Mouse (Mus musculus) heart, postnatal 10 days (tissue): ENCODE results near the gene Grin1. TPM values are rescaled to one million over a fixed set of nuclear protein-coding genes. Genes with fewer than 3 reads are reported as not detected.

Experiments
- DNase-seq, 2 experiments: peaks; one replicate each; pipeline ENCODE4 v3.0.0; 2021
- intact Hi-C: fragments of 180-260 bp; cut with DNase I; formaldehyde crosslinking; loops from one replicate; pipeline ENCODE4 v1.15.1; 2025
- total RNA-seq, 2 experiments: library from RNA; stranded (reverse); gene quantifications; 2 replicates each; pipeline ENCODE4 v1.2.3; 2021

The Grin1 gene
- not detected for total RNA-seq

DNA sequence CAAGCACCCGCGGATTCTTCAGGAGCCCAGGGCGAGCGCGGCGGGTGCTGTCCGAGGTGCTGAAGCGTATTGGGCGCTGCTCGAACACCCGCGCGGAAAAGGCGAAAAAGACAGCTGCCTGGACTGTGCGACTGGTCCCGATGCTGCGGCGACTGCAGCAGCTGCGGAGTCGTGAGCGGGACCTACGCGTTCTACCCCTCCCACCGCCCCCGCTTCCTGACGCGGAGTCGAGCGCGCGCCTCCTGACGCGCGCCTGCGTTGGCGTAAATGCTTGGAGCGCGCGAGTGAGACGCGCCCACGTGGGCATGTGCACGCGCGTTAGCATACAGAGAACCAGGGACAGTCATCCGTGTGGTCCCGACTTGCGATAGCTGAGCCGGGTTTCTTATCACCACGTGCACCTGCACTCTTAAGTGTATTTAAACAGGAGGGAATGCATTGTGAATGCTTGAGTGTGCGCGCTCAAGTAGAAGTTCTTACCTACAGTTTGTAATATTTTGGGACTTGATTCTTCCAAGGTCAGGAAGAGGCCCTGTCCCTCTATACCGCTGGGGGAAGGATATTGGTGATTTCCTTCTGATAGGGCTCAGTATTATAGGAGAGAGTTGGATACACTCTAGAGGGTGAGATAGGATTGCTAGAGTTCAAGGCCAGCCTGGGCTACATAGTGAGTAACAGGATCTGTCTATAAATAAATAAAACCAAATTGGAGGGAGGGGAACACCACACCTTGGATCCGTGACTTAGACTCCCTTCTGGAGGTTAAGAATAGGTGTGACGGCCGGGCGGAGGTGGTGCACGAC lies at the start of gene Grin1:
Gene Grin1 (minus strand): TSS at position 217 of the 803 bp plus-strand sequence.
- intact Hi-C loops: no loop called here

DNA sequence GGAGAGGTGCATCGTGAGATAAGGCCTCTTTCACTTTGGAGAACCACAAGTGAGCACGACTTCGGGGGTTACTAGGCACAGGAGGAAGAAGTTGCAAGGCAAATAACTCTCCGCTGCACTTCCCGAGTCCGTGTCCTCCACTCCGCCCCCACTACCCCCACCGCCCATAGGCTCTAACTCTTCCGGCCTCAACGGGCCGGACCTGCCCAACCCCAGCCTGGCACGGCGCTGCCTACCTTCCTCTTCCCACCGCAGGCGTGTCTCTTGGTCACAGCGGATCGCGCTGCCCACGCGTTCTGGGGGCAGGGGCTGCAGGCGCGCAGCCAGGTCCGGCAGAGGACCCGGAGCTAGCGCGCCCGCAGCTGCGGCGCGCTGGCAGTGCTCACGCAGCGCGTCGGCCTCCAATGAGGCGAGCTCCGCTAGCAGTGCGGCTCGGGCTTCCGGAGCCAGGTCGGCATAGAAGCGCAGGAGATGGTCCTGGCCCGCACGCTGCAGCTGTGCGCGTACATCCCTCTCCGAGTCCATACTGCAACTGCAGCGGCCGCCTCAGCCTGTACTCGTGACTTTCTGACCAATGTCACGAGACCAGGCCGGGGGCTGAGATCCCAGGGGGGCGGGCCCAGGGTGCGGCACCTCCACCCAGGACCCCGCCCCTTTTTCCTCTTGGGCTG lies 46.2 kb upstream of the Grin1 start, which contains the start of gene Uap1l1:
Gene Uap1l1 (minus strand): TSS at position 592 of the 671 bp plus-strand sequence.
- intact Hi-C loops: loop anchor here (5.0 kb wide), 1 partner anchor 37 kb away; no protein-coding TSS in a partner anchor
- DNase-seq: peak; percentile 81

More for the DNA sequence above, at the start of gene Grin1:
- peak; percentile 70 to 76 for DNase-seq

DNA sequence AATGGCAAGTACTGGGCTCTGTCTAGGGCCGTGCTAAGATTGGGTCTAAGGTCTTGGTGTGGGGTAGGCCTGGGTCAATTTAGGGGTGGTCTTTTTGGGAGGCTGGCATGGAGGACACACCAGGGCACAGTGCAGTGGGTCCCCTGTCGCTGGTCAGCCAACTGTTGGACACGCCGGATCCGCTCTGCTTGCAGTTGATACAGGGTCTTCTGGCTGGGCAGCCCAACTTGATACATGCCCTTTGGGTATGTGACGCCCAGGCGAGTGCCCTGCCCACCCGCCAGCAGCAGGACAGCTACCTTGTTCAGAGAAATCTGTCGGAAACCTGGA lies 45.7 kb upstream of the Grin1 start:
- intact Hi-C loops: loop anchor here (5.0 kb wide), 1 partner anchor 38 kb away; no protein-coding TSS in a partner anchor
- DNase-seq: no peak

DNA sequence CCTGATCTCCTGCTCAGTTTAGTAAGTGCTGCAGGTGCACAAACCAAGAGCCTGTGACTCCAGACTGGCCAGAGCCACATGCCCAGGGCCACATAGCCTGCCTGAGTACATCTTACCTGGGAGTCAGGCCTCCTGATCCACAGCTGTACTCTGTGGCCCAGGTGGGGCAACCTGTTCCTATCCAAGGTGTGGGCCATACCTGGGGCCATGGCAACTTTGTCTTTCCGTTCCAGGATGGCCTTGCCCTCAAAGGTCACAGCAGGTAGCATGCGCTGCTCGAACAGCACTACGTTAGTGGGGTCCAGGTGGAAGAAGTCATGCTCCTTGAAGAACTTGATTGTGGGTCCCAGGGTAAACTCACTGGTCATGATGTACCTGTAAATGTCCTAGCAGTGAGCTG lies 45.3 kb upstream of the Grin1 start:
- intact Hi-C loops: no loop called here
- no peak for DNase-seq

DNA sequence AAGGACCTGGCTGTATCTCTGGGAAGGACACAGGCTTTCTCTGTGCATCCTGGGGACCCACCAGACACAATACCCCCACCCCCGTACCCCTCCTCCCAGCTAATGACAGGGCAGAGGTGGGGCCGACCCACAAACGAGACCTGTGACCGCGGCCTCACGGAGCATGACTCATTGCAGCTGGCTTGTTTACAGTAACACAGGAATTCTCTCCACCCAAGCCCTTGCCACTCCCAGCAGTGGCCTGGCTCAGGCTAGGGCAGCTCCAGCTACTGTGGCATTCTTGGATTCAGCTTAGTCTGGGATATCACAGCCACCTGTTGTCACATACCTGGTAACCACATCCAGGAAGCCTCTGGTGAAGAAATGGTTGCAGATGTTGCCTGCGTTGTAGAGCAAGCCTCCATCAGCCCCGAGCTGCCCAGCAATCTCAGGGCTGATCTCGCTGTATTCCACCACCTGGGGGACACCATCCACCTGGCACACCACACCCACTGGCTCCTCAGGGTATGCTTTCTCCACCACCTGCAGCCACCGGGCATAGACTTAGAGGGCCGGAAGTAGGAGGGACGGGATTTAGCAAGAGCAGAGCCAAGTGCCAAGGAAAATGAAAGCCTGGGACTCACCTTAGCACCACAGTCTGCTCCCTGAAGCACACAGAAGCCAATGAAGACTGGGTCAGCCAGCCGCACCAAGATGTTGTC lies 44.6 kb upstream of the Grin1 start:
- DNase-seq: no peak
- intact Hi-C loops: no loop called here

GRCm38 (mm10) chr2:25359848-25360247 lies 40.9 kb upstream of the Grin1 start:
- no peak for DNase-seq
- intact Hi-C loops: no loop called here

DNA sequence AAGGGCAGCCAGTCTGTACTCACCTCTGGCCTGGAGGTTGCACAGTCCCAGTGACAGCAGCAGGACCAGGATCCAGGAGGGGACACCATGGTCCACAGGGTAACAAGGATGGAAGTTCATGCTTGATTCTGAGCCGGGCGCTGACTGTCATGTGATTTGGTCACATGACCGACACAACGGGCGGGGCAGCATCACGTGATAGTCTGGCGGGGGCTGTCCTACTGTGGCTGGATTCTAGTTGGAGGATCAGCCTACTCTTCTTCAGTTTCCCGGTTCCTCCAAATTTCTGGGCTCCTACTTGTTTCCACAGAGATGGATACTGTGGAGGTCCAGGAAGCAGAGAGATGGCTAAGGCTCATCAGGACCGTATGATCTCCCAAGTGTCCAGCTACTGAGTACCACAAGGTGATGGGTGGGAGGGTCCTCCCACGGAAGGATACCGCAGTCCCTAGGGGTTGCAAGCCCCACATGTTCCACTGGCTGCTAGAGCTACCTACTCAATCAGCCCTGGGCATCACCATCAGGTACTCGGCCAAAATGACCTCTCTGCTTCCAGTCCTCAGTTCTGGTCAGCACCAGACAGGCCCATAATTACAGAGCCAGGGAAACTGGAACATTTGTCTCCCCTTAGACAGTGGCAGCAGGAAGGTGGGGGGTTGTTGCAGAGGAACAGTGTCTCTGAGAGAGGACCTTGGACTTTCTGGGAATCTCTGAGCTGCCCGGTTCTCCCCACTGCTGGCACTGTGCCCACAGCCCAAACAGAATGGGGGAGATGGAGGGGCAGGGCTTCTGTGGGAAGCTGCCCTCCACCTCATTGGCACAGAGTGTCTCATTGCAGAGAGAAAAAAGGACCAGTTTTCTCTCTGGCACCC lies 37.5 kb upstream of the Grin1 start, which contains the start of gene Dpp7:
Gene Dpp7 (minus strand): TSS at position 152 of the 872 bp plus-strand sequence.
- intact Hi-C loops: no loop called here
- peak; percentile 70 to 77 for DNase-seq

- DNase-seq: no peak
- intact Hi-C loops: no loop called here
Measured at GRCm38 (mm10) chr2:25355419-25356066, 36.6 kb upstream of the Grin1 start.

- intact Hi-C loops: no loop called here
- DNase-seq: no peak
Measured at GRCm38 (mm10) chr2:25354211-25354610, 35.2 kb upstream of the Grin1 start.

GRCm38 (mm10) chr2:25350701-25351100 lies 31.7 kb upstream of the Grin1 start:
- no peak for DNase-seq
- intact Hi-C loops: no loop called here

- DNase-seq: no peak
- intact Hi-C loops: no loop called here
Measured at GRCm38 (mm10) chr2:25349499-25349898, 30.5 kb upstream of the Grin1 start.

DNA sequence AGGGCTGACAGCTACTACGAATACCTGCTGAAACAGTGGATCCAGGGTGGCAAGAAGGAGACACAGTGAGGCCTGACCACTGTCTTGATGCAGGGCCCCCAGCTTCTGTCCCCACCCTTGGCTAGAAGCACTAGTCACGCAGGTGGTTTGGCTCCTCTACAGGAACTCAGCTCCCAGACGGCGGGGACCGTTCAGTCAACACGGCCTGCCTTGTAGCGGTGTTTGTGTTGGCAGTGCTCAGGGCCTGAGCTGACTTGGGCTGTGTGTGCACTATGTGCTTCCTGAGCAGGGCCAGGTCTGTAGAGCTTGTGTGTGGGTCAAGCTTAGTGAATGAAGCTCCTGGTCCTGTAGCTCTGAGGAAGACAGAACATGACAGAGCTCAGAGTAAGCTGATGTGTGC lies 29.2 kb upstream of the Grin1 start:
- intact Hi-C loops: no loop called here
- DNase-seq: no peak

GRCm38 (mm10) chr2:25338303-25338702 lies 19.3 kb upstream of the Grin1 start:
- intact Hi-C loops: no loop called here
- no peak for DNase-seq

- intact Hi-C loops: loop anchor here (5.0 kb wide), 2 partner anchors 61 to 76 kb away; partner anchors contain the start of genes Anapc2, Ssna1 and Tmem203
- DNase-seq: no peak
Measured at GRCm38 (mm10) chr2:25333569-25333968, 14.6 kb upstream of the Grin1 start.

GRCm38 (mm10) chr2:25332286-25333160 lies 13.5 kb upstream of the Grin1 start, which contains the start of gene Man1b1:
Man1b1 (plus strand) TSS chr2:25332338.
- intact Hi-C loops: loop anchor here (5.0 kb wide), 2 partner anchors 60 to 75 kb away; partner anchors contain the start of genes Anapc2, Ssna1 and Tmem203
- DNase-seq: peak; percentile 100

- intact Hi-C loops: loop anchor here (5.0 kb wide), 2 partner anchors 59 to 74 kb away; partner anchors contain the start of genes Anapc2, Ssna1 and Tmem203
- DNase-seq: peak in 1 of 2 experiments; percentile 9
Measured at GRCm38 (mm10) chr2:25331470-25331869, 12.5 kb upstream of the Grin1 start.

DNA sequence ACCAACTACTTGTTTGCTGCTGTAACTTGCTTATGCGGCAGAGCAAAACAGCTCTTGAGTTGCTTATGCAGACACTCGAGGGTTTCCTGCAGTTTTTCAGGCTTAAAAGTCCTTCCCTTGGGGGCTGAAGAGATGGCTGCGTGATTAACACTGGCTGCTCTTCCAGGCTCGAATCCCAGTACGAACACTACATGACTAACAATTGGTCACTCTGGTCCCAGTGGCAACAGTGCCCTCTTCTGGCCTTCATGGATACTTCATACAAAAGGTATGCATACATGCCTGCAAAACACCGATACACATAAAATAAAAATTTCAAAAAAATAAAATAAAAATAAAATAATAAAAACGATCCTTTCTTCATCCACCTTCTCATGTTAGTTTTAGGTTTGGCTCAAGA lies 9.5 kb upstream of the Grin1 start:
- peak; percentile 21 to 47 for DNase-seq
- intact Hi-C loops: loop anchor here (2.0 kb wide), 1 partner anchor 136 kb away; no protein-coding TSS in a partner anchor

- no peak for DNase-seq
- intact Hi-C loops: no loop called here
Measured at GRCm38 (mm10) chr2:25326036-25326435, 7.0 kb upstream of the Grin1 start.
